Mouse (Mus musculus) c-Kit-negative CD71-positive TER-119-positive erythroid progenitor cells, embryonic 14.5 days (primary cell): ENCODE measurements around the gene Arhgap35.

Experiments used
- DNase-seq: peaks from one replicate; pipeline ENCODE4 v3.0.0-alpha.2; 2013; ENCODE audit warnings: low read depth, low spot score

The Arhgap35 gene

GRCm38 (mm10) chr7:16604141-16604540 lies 10.7 kb downstream of the Arhgap35 start:
- no peak for DNase-seq

GRCm38 (mm10) chr7:16601683-16602102 lies 13.1 kb downstream of the Arhgap35 start:
- no peak for DNase-seq

GRCm38 (mm10) chr7:16599006-16599405 lies 15.8 kb downstream of the Arhgap35 start:
- DNase-seq: no peak

- no peak for DNase-seq
Observed at GRCm38 (mm10) chr7:16591292-16591691, 23.5 kb downstream of the Arhgap35 start.

GRCm38 (mm10) chr7:16587649-16588048 lies 27.1 kb downstream of the Arhgap35 start:
- no peak for DNase-seq

GRCm38 (mm10) chr7:16584384-16584783 lies 30.4 kb downstream of the Arhgap35 start:
- no peak for DNase-seq

- no peak for DNase-seq
Observed at GRCm38 (mm10) chr7:16583775-16584174, 31.0 kb downstream of the Arhgap35 start.

- no peak for DNase-seq
Observed at GRCm38 (mm10) chr7:16582299-16582698, 32.5 kb downstream of the Arhgap35 start.

- DNase-seq: no peak
Observed at GRCm38 (mm10) chr7:16581276-16582100, 33.3 kb downstream of the Arhgap35 start.

GRCm38 (mm10) chr7:16576719-16577118 lies 38.1 kb downstream of the Arhgap35 start:
- no peak for DNase-seq

GRCm38 (mm10) chr7:16571191-16571590 lies 43.6 kb downstream of the Arhgap35 start:
- no peak for DNase-seq

GRCm38 (mm10) chr7:16570737-16571136 lies 44.1 kb downstream of the Arhgap35 start:
- DNase-seq: no peak

GRCm38 (mm10) chr7:16564491-16564890 lies 50.3 kb downstream of the Arhgap35 start:
- DNase-seq: no peak

GRCm38 (mm10) chr7:16557783-16558538 lies 56.8 kb downstream of the Arhgap35 start:
- DNase-seq: no peak

- no peak for DNase-seq
Observed at GRCm38 (mm10) chr7:16557251-16557650, 57.5 kb downstream of the Arhgap35 start.

GRCm38 (mm10) chr7:16554215-16554614 lies 60.6 kb downstream of the Arhgap35 start:
- no peak for DNase-seq

- DNase-seq: no peak
Observed at GRCm38 (mm10) chr7:16551581-16551980, 63.2 kb downstream of the Arhgap35 start.

GRCm38 (mm10) chr7:16549299-16549698 lies 65.5 kb downstream of the Arhgap35 start:
- no peak for DNase-seq

- no peak for DNase-seq
Observed at GRCm38 (mm10) chr7:16544770-16545169, 70.0 kb downstream of the Arhgap35 start.

- no peak for DNase-seq
Observed at GRCm38 (mm10) chr7:16537220-16537903, 77.4 kb downstream of the Arhgap35 start.

- no peak for DNase-seq
Observed at GRCm38 (mm10) chr7:16525995-16526394, 88.8 kb downstream of the Arhgap35 start.

GRCm38 (mm10) chr7:16525448-16525847 lies 89.3 kb downstream of the Arhgap35 start:
- DNase-seq: no peak
